Mouse (Mus musculus): Measurements from ENCODE around the gene Cntnap5a.

DNA sequence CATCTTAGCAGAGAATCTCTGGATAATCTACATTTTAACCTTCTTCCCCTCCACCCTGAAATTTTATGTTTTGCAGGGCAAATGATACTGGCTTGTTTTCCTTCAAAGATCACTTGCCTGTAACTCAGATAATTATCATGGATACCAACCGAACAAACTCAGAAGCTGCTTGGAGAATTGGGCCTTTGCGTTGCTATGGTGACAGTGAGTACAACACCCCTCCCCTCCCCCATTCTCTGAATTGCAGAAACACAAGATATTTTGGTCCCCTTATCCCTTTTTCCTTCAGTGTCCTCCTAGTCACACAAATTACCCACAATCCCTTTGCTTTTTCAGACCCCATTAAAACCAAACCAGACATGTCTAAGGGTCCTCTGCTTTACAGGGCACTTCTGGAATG, 743.8 kb downstream of the Cntnap5a start:
- no peak for TF ChIP-seq POLR2A (IDR thresholded peaks at IDR 0.05; ENCODE audit: extremely low read depth, insufficient read depth, low read length)
- TF ChIP-seq CTCF (IDR thresholded peaks at IDR 0.05; ENCODE audit: extremely low read depth, insufficient read depth, low read length), result no peak
